Mouse (Mus musculus) neural tube, embryonic 12.5 days (tissue): ENCODE measurements around the gene Grid2ip. TPM values are rescaled to one million over a fixed set of nuclear protein-coding genes. Genes with fewer than 3 reads are reported as not detected.

Source experiments
- ATAC-seq: fragments of 200-750 bp; cut with Nextera tagmentation; 2 replicates; pipeline ENCODE4 v1.8.0; 2017; ENCODE audit warnings: low read depth, mild to moderate bottlenecking, moderate TSS enrichment, moderate library complexity; ENCODE audit not compliant: low FRiP score
- H3K27ac ChIP-seq: fragments of 300-500 bp; sonication (generic); 2 replicates; pipeline ENCODE4 v1.5.1; 2016
- H3K27me3 ChIP-seq: fragments of 300-500 bp; sonication (generic); replicated peaks from 2 replicates; pipeline ENCODE4 v1.6.1; 2016; ENCODE audit warnings: mild to moderate bottlenecking
- H3K36me3 ChIP-seq: fragments of 300-500 bp; sonication (generic); 2 replicates; pipeline ENCODE4 v1.6.1; 2016; ENCODE audit warnings: mild to moderate bottlenecking
- H3K4me1 ChIP-seq: fragments of 300-500 bp; sonication (generic); 2 replicates; pipeline ENCODE4 v1.6.1; 2016
- H3K4me2 ChIP-seq: fragments of 300-500 bp; sonication (generic); replicated peaks from 2 replicates; pipeline ENCODE4 v1.6.1; 2016; ENCODE audit warnings: mild to moderate bottlenecking
- H3K4me3 ChIP-seq: fragments of 300-500 bp; sonication (generic); 2 replicates; pipeline ENCODE4 v1.5.1; 2016
- H3K9ac ChIP-seq: fragments of 300-500 bp; sonication (generic); 2 replicates; pipeline ENCODE4 v1.6.1; 2016; ENCODE audit warnings: mild to moderate bottlenecking
- H3K9me3 ChIP-seq: fragments of 300-500 bp; sonication (generic); 2 replicates; pipeline ENCODE4 v1.6.1; 2016; ENCODE audit warnings: mild to moderate bottlenecking
- WGBS: fragments of 180-500 bp; shearing (Covaris S2); methylation state at CpG from one replicate; pipeline ENCODE4 v1.1.7; 2016; 5-methylcytosine and 5-hydroxymethylcytosine counted together
- polyA plus RNA-seq: library from polyadenylated mRNA; unstranded; fragments of >200 nt; fragmentation: Nextera tagmentation; extraction: Ambion mirVana; gene quantifications from 2 replicates; pipeline ENCODE4 v1.2.1, GENCODE M21; 2016

The Grid2ip gene
- polyA plus RNA-seq, 1 experiment from 2014 or later = 0.19 TPM

DNA sequence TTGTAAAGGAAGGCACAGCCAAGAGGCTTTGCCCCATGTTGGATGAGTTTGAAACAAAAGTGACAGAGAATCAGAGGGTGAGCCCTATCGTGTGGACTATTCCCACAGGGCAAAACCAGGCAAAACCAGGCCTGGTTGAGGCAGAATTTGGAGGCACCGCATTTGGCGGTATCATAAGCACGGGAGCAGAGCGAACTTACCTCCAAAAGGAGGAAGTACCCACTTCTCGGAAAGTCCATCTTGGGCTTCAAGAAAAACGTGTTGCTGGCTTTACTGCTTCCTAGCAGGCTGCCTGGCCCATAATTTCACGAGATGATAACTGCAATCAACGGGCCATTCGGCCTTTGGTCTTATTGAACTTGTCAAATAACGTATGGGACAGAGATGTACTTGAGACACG, 84.6 kb downstream of the Grid2ip start:
- no peak overlapping the region for H3K4me3 ChIP-seq
- H3K4me1 ChIP-seq = no peaks in the 10 kb centered on the region
- H3K9ac ChIP-seq = no peak overlapping the region
- no peak for ATAC-seq
- 86% methylated on average over 12 of the region's 12 CpGs for WGBS
- no peak overlapping the region for H3K27ac ChIP-seq
- no peak overlapping the region for H3K4me2 ChIP-seq
- no peaks in the 10 kb centered on the region for H3K36me3 ChIP-seq
- H3K9me3 ChIP-seq = no peaks in the 10 kb centered on the region
- H3K27me3 ChIP-seq = no peaks in the 10 kb centered on the region

Other genes with a start within 250 kb of the Grid2ip start
- gene Rnf216, start 244.3 kb upstream of the Grid2ip start, polyA plus RNA-seq = 43.4 and 47.1 TPM in 2 replicates
- not detected in 2 replicates for gene Olfr718-ps1, start 209.8 kb upstream of the Grid2ip start, polyA plus RNA-seq
- gene Rbak, start 176.6 kb upstream of the Grid2ip start, polyA plus RNA-seq = 18.0 and 18.1 TPM in 2 replicates
- gene Spdye4b, start 176.3 kb upstream of the Grid2ip start, polyA plus RNA-seq = not detected in 2 replicates
- gene Spdye4a, start 130.4 kb upstream of the Grid2ip start, polyA plus RNA-seq = not detected in 2 replicates
- gene Zfp12, start 122.2 kb upstream of the Grid2ip start, polyA plus RNA-seq = 28.1 and 29.3 TPM in 2 replicates
- 17.3 and 17.4 TPM in 2 replicates for gene Zfp316, start 87.3 kb upstream of the Grid2ip start, polyA plus RNA-seq
- gene Zfp853, start 63.7 kb upstream of the Grid2ip start, polyA plus RNA-seq = 0.13 TPM in 1 of 2 replicates, not detected in the other
- 53.2 and 57.4 TPM in 2 replicates for gene E130309D02Rik, start 42.0 kb upstream of the Grid2ip start, polyA plus RNA-seq
- 71.5 and 82.7 TPM in 2 replicates for gene Zdhhc4, start 28.1 kb upstream of the Grid2ip start, polyA plus RNA-seq
- 164 and 183 TPM in 2 replicates for gene Kdelr2, start 46.5 kb downstream of the Grid2ip start, polyA plus RNA-seq
- gene Daglb, start 107.2 kb downstream of the Grid2ip start, polyA plus RNA-seq = 14.8 and 16.3 TPM in 2 replicates
- 410 and 452 TPM in 2 replicates for gene Rac1, start 170.7 kb downstream of the Grid2ip start, polyA plus RNA-seq